Mouse (Mus musculus) testis, adult 2 months (tissue): ENCODE results near the gene Fshr.

Source experiments
- CTCF ChIP-seq: fragments of 200-500 bp; IDR thresholded peaks from 2 replicates; pipeline ENCODE4 v1.5.1; 2012; ENCODE audit warnings: low read depth, mild to moderate bottlenecking, inconsistent platforms, low read length, moderate library complexity; ENCODE audit not compliant: control insufficient read depth, insufficient read depth, insufficient replicate concordance
- POLR2A ChIP-seq: fragments of 200-500 bp; IDR thresholded peaks from 2 replicates; pipeline ENCODE4 v1.6.1; 2012; ENCODE audit warnings: low read depth, mild to moderate bottlenecking, inconsistent platforms, low read length, moderate library complexity; ENCODE audit not compliant: control insufficient read depth

GRCm38 (mm10) chr17:89005959-89006358 is 194.5 kb downstream of the Fshr start:
- TF ChIP-seq CTCF (no peak), POLR2A (no peak)
